Mouse (Mus musculus) G1E (cell line): Measurements from ENCODE around the gene Gns.

Experiments
- CTCF ChIP-seq: IDR thresholded peaks from 2 replicates; pipeline ENCODE4 v1.5.1; 2012; ENCODE audit warnings: low read depth, low read length, inconsistent platforms, mixed read lengths
- GATA1 ChIP-seq: IDR thresholded peaks from 2 replicates; pipeline ENCODE4 v1.6.1; 2012; ENCODE audit warnings: borderline replicate concordance, low read length, inconsistent platforms, mixed read lengths
- POLR2AphosphoS5 ChIP-seq: IDR thresholded peaks from 2 replicates; pipeline ENCODE4 v1.6.1; 2012; ENCODE audit warnings: low read depth, low read length, inconsistent platforms; ENCODE audit not compliant: insufficient replicate concordance
- TAL1 ChIP-seq: conservative IDR thresholded peaks from 2 replicates; pipeline ENCODE4 v1.6.1; 2012; ENCODE audit warnings: low read depth, low read length, inconsistent platforms, mixed read lengths

- TF ChIP-seq CTCF, result no peak
- no peak for TF ChIP-seq GATA1
- TF ChIP-seq TAL1, result no peak
- TF ChIP-seq POLR2AphosphoS5, result no peak
Observed at GRCm38 (mm10) chr10:121398599-121398998, 33.7 kb downstream of the Gns start.
